Comparison of ENCODE assay signal across 40 mouse cellular contexts in the genomic region with DNA sequence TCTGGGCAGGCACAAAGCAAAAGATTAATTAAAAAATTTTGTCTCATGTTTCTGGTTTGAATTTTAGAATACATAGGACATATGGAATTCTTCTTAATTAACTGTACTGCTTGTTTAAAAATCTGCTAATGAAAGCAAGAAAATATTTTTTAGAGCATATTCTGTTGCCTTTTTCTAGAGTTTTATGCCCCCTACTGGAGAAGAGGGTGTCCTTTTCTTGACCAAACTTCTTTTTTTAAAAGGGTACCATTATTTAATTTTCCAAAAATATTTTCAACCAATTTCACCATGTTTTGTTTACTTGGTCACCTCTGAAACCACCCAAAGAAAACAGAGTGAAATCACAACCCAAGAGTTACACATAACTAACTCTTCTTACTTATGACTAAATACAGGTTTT. TPM values are rescaled to one million over a fixed set of nuclear protein-coding genes. Genes with fewer than 3 reads are reported as not detected.
DNase-seq lines count a peak whose midpoint lies in the region; ATAC-seq and TF ChIP-seq lines count a peak whose summit lies in the region.
"Had no signal": no experiment of that assay in that cellular context is flagged by ENCODE, and none has a peak within 500 bp of the region (broad histone marks: within the 10 kb centered on the region; RNA-seq: fewer than 3 reads in every experiment).

No protein-coding gene starts in this region.

- no peak overlapping the region for H3K4me3 ChIP-seq in kidney, postnatal 0 days (replicated peaks; ENCODE audit: low read depth, low read length)
- H3K4me3 ChIP-seq: embryonic facial prominence, embryonic 10.5 days; embryonic facial prominence, embryonic 15.5 days; forebrain, embryonic 12.5 days; heart, embryonic 10.5 days; heart, embryonic 15.5 days; hindbrain, embryonic 12.5 days; kidney, embryonic 15.5 days; limb, embryonic 12.5 days; megakaryocyte, embryonic 14.5 days; midbrain, embryonic 12.5 days had no signal

- no peaks in the 10 kb centered on the region for H3K27me3 ChIP-seq in kidney, postnatal 0 days (ENCODE audit: insufficient read depth, low read length)
- H3K27me3 ChIP-seq: embryonic facial prominence, embryonic 15.5 days; forebrain, embryonic 12.5 days; heart, embryonic 15.5 days; hindbrain, embryonic 12.5 days; kidney, embryonic 15.5 days; limb, embryonic 12.5 days; megakaryocyte, embryonic 14.5 days; midbrain, embryonic 12.5 days; Patski had no signal

- H3K9ac ChIP-seq in kidney, postnatal 0 days (ENCODE audit: low read depth, low read length), result no peak overlapping the region
- H3K9ac ChIP-seq: embryonic facial prominence, embryonic 15.5 days; forebrain, embryonic 12.5 days; forebrain, postnatal 0 days; heart, embryonic 15.5 days; hindbrain, embryonic 12.5 days; kidney, embryonic 15.5 days; limb, embryonic 12.5 days; midbrain, embryonic 12.5 days had no signal

- H3K27ac ChIP-seq in kidney, postnatal 0 days, result no peak overlapping the region
- H3K27ac ChIP-seq: embryonic facial prominence, embryonic 10.5 days; embryonic facial prominence, embryonic 15.5 days; forebrain, embryonic 12.5 days; heart, embryonic 10.5 days; heart, embryonic 15.5 days; hindbrain, embryonic 12.5 days; kidney, embryonic 15.5 days; limb, embryonic 12.5 days; midbrain, embryonic 12.5 days had no signal

- H3K4me2 ChIP-seq in kidney, postnatal 0 days (ENCODE audit: low read length), result no peak overlapping the region
- H3K4me2 ChIP-seq: embryonic facial prominence, embryonic 15.5 days; forebrain, embryonic 12.5 days; heart, embryonic 15.5 days; hindbrain, embryonic 12.5 days; kidney, embryonic 15.5 days; limb, embryonic 12.5 days; midbrain, embryonic 12.5 days had no signal

- H3K9me3 ChIP-seq in kidney, postnatal 0 days (replicated peaks; ENCODE audit: low read length), result no peaks in the 10 kb centered on the region
- H3K9me3 ChIP-seq: embryonic facial prominence, embryonic 10.5 days; embryonic facial prominence, embryonic 15.5 days; forebrain, embryonic 12.5 days; heart, embryonic 10.5 days; heart, embryonic 15.5 days; hindbrain, embryonic 12.5 days; kidney, embryonic 15.5 days; limb, embryonic 12.5 days; megakaryocyte, embryonic 14.5 days; midbrain, embryonic 12.5 days had no signal

- no peak for ATAC-seq in kidney, postnatal 0 days (replicated peaks; ENCODE audit: low FRiP score, low read depth)
- no peak for ATAC-seq in monocyte, adult 5-6 weeks (replicated peaks; ENCODE audit: insufficient number of reproducible peaks, low FRiP score, low TSS enrichment, poor library complexity, severe bottlenecking)
- ATAC-seq: CD4-positive, CD25-positive, alpha-beta regulatory T cell, adult 4 months; forebrain, postnatal 0 days; lung, postnatal 0 days; Patski had no signal

- no peaks in the 10 kb centered on the region for H3K4me1 ChIP-seq in kidney, postnatal 0 days (replicated peaks; ENCODE audit: insufficient read depth, low read length)
- H3K4me1 ChIP-seq: embryonic facial prominence, embryonic 10.5 days; embryonic facial prominence, embryonic 15.5 days; forebrain, embryonic 12.5 days; heart, embryonic 10.5 days; hindbrain, embryonic 12.5 days; kidney, embryonic 15.5 days; megakaryocyte, embryonic 14.5 days; midbrain, embryonic 12.5 days had no signal

- TF ChIP-seq CTCF in kidney, postnatal 0 days (IDR thresholded peaks at IDR 0.05; ENCODE audit: low read depth), result peak; percentile 32; the same call in 1 of the 2 replicates

- peaks cover 20% of the 10 kb centered on the region for H3K36me3 ChIP-seq in kidney, postnatal 0 days (ENCODE audit: insufficient read depth, low read length)

- DNase-seq in embryo, embryonic 11 days, result peak; percentile 2
- no peak for DNase-seq in embryo, embryonic 9.5 days (ENCODE audit: extremely low spot score)
- peak; percentile 2 for DNase-seq in kidney, postnatal 0 days (ENCODE audit: low spot score)
- no peak for DNase-seq in kidney, postnatal 10 days
- DNase-seq in 3T3-L1 (ENCODE audit: low read depth, low spot score) (peak; percentile 27), NIH3T3 (ENCODE audit: low read depth) (peak; percentile 29)
- no peak for DNase-seq in natural killer cell, adult 2 months (ENCODE audit: low spot score in 2 of 2)
- DNase-seq: adrenal gland, postnatal 25 days; cerebellum, adult 11-12 months; cerebellum, adult 9-11 months; forebrain, postnatal 0 days; gastrocnemius, postnatal 10 days; heart, postnatal 36 days; kidney, adult 18-20 months; kidney, postnatal 4 days; layer of hippocampus, adult 9-11 months; lung, postnatal 4 days; right cerebral cortex, adult 18-20 months; right cerebral cortex, postnatal 4 days; thymus, adult 2 months; thymus, postnatal 36 days had no signal

RNA-seq across cellular contexts. Expression of gene Col10a1, which starts 9.5 kb away (rescaled TPM):
- 0.06 and 0.09 TPM in 2 replicates for polyA plus RNA-seq in kidney, postnatal 0 days (2015; fragmentation: Nextera tagmentation; extraction: Ambion mirVana)
- total RNA-seq in monocyte, adult 5-6 weeks (2017), result not detected in 3 replicates
- total RNA-seq: common myeloid progenitor, adult 5-6 weeks; granulocyte monocyte progenitor cell, adult 5-6 weeks; heart, postnatal 36 days; liver, adult 2 months had no signal
- polyA plus RNA-seq: hindbrain, embryonic 12.5 days; liver, adult 2 months; neural tube, embryonic 11.5 days; Patski; spleen, adult 2 months had no signal

RNA-seq across cellular contexts. Expression of gene Nt5dc1, which starts 19.1 kb away (rescaled TPM):
- 15.2 and 15.9 TPM in 2 replicates for polyA plus RNA-seq in kidney, postnatal 0 days (2015; fragmentation: Nextera tagmentation; extraction: Ambion mirVana)
- total RNA-seq in monocyte, adult 5-6 weeks (2017), result 38.7 to 42.3 TPM (median 40.4 TPM) in 3 replicates

Comparison
In these comparisons a context has a peak if more than half of its experiments do, and no peak if none do; other contexts are left out.
1. DNase-seq: peak in embryo, embryonic 11 days (single experiment), kidney, postnatal 0 days (single experiment), 3T3-L1 (single experiment) and NIH3T3 (single experiment); none in embryo, embryonic 9.5 days (single experiment), kidney, postnatal 10 days (single experiment) and natural killer cell, adult 2 months (0 of 2).